Mouse (Mus musculus): ENCODE measurements around the gene Tuba3a.
"Not testable (repeated sequence)": the region's sequence is repeated elsewhere in the genome, so short reads cannot be mapped to it uniquely, and the experiment has no call there.

Gene Tuba3a

DNA sequence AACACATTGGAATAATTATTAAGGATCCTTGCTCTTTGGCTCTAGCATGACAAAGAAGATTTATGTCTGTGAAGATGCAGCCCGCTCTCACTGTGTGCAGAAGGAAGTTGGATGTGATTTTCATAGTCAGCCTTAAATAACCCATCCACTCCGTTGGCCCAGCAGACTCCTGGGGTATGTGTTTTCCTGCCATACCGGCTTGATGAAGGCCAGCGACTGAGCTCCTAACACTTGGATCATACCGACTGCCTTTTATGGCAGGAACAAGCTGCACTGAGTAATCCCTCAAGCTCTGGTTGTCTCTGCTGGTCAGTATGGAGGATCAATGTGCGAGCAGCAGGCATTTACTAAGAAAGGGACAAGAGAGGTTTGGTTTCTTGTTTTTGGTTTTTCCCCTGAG, 19.6 kb upstream of the Tuba3a start:
- no peak for DNase-seq

DNA sequence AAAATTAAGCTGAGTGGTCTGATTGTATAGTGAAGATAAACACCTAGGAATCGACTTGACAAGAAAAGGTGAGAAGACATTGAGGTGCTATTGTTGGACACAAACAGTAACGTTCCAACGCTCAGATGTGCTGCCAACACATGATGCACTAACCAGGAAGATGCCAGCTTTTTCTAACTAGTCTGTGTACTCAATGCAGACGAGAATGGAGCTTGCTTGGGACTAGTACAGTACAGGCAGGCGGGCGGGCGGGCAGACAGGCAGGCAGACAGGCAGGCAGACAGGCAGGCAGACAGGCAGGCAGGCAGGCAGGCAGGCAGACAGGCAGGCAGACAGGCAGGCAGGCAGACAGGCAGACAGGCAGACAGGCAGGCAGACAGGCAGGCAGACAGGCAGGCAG, 18.6 kb upstream of the Tuba3a start:
- not testable (repeated sequence) for DNase-seq

DNA sequence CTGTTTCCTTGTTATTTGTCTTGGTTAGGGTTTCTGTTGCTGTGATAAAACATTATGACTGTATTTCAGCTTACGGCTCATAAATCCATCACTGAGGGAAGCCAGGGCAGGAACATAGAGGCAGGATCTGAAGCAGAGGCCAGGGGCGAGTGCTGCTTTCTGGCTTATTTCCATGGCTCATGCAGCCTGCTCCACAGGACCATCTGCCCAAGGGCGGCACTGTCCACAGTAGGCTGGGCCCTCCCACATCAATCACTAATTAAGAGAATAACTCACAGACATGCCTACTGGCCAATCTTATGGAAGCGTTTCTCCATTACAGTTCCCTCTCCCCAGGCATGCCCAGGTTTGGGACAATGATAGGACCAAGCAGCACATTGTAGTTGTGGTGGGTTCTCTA, 17.4 kb upstream of the Tuba3a start:
- DNase-seq: no peak

DNA sequence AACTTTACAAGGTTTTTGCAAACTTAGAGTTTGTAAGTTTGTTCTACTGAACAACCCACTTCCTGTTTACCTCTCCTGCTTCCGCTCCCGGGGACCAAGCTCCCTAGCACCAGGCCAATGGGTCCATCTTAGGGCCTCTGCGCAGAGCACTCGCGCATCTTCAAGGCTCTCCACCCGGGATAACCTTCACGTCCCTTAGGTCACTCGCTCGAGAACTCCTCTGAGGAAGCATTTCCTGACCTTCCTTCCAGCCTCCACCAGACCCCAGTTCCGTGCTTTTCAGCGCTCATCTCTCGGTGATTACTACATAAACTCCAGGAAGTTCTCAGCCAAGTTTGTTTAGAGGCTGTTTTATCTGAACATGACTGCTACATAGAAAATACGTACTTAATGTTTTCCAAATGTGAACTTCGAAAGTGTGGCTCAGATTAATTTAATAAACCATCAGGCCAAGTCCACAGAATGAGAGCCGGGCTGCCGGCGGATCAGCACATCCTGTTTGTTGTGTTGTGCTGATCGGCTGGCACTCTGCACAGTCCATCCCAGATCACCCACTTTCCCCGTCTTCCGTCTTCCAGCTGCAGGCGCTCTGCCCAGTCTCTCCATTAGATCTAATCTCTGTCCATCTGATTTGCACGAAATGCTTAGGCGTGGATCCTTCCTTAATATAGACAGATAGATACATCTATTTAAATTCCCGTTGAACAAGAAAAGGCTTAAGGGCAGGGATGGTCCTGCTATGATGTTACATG, 16.6 kb upstream of the Tuba3a start:
- DNase-seq: peak; percentile 21 to 38

DNA sequence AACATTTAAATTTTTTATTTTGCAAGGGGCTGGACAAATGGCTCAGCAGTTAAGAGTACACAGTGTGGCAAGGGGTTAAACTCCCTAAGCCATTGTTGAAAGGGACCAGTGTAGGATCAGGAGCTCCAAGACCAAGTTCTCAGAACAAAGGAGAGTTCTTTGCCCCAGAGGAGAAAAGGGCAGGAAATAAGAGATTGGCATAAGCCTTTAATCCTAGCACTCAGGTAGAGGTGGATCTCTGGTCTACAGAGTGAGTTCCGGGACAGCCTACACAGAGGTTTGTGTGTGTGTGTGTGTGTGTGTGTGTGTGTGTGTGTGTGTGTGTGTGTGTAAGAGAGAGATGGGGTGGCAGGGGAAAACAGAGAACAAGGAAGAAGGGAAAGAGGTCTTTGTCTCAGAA, 15.1 kb upstream of the Tuba3a start:
- DNase-seq: no peak

DNA sequence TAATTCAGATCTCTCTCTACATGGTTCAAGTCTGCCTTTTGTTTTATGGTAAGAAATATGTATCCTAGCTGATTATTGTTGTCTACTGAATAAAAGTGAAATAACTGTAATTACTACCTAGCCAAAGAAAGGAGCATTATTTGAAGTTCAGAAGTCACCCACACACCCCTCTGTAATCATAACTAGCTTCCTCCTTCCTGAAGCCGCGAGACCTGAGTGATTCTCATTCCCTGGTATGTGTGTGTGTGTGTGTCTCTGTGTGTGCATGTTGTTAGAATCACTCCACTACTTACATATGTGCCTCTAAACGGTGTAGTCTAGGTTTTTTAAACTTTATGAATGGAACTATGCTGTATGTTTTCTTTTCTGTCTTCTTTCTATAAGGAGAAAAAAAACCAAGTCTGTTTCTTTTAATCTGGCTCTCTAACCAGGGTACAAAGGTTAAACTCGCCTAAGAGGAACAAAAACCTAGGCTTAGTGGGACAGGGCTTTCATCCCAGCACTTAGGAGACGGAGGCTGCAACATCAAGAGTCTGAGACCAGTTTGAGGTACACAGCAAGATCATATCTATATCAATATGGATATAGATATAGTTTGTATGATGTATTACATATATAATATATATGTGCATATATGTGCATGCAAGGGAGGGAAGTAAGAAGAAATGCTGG, 11.4 kb upstream of the Tuba3a start:
- no peak for DNase-seq

DNA sequence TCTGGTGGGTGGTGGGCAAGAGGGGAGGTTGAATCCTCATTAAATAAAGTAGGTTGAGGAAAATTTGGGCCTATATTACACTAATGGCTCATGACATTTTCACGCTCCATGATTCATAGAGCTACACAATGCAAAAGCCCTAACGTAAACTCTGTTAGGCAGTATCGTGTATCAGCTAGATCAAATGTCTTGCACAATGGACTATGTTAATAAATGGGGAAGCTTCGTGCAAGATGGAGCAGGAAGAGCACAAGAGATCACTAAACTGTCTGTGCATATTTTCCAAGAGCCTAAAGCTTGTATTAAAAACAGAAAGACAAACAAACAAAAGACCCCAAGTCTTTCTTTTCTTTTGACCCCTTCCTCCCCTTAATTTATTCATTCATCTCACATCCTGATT, 8.2 kb upstream of the Tuba3a start:
- DNase-seq: no peak

DNA sequence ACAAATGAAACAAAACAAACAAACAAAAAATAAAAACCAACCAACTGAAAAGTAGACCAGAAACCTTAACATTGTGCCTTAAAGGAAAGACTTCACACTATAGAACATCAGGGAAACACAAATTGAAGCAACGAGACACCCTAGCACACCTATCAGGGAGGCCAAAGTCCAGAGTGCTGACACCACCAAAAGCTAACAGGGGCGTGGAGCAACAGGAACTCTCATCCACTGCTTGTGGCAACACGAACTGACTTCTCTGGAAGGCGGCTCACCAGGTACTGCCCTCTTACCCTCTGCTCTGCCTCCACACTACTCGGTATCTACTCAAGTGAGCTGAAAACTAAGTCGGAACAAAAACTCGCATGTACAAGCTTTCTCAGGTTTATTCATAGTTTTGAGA, 6.4 kb upstream of the Tuba3a start:
- DNase-seq: no peak

DNA sequence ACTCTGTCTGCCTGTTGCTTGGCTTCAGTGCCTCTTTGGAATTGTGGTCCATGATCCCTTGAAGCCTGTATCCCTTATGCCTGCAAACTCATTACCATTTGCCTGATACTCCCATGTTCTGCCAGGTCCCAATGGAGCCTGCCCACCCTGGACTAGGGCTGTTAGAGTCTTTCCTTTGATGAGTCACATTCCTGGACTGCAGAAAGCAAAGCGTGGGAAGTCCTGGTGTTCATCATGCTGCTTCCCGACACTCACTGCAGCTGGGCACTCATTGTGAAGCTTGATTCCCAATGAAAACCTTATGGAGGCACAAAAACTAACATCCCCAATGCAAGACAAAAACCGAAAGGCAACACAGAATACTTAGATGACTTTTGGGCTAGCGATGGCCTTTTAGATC, 5.5 kb upstream of the Tuba3a start:
- no peak for DNase-seq

DNA sequence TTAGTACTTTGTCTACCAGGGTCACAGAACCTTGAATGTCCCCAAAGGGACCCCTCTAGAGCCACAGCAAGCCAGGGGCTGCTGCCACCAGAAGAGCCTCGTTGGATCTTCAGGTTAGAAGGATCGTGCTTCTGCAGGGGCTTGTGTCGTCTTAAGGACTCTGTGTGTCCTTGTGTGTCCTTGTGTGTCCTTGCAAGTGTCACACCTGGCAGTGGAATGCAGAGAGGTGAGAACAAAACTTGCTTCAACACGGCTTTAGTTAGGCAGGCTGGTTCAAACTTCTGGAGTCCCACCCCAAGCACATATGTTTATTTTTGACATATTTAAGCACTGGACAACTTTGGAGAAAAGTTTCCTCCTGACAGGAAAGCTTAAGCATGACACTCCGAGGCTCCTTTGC, 2.9 kb upstream of the Tuba3a start:
- no peak for DNase-seq

DNA sequence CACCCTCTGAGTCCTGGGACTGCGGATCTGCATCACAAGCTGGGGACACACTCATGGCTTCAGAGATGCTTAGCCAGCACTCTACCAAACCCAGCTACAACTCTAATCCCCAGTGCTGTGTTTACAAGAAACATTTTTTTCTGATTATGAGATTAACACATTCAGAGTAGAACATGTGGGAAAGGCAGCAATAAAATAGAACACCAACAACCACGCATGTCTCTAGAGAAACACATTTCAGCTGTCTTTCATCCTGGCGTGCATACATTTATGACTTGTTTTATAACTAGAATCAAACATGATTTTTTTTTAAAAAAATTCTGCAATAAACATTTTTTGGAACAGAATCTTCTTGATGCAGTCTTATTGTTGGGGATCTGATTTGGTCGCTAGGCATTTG, 1.1 kb upstream of the Tuba3a start:
- DNase-seq: no peak

DNA sequence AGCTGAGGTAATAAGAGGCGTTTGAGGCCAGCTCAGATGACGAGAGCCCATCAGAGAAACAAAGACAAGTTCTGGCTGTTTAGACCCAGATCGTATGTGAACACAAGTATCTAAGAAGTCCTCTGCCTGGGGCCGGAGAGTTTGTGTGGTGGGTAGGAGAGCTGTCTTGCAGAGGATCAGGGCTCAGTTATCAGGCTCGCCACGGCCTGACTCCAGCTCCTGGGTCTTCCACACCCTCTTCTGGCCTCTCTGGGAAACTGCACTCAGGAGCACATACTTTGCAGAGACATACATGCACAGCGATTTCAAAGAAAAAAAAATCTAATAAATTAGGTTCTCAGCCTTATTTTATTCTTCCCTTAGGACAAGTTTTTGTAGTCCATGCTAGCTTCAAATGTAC, 1.1 kb downstream of the Tuba3a start:
- DNase-seq: no peak

DNA sequence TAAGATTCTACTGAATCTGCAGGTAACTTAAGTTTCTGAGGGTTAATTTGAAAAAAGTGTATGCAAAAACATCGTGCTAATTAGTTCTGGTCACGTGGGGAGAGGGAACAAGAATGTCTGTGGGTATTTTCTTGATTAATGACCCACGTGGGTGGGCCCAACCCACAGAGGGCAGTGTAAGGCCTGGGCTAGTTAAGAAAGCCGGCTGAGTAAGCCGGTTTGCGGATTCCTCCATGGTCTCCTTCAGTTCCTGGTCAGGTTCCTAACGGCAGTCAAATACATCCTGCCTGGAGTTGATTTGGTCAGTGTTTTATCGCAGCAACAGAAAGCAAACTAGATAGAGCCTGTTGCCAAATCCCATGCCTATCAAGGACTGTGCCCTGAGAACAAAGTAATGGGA, 1.6 kb downstream of the Tuba3a start:
- peak in 1 of 2 experiments; percentile 47 for DNase-seq

DNA sequence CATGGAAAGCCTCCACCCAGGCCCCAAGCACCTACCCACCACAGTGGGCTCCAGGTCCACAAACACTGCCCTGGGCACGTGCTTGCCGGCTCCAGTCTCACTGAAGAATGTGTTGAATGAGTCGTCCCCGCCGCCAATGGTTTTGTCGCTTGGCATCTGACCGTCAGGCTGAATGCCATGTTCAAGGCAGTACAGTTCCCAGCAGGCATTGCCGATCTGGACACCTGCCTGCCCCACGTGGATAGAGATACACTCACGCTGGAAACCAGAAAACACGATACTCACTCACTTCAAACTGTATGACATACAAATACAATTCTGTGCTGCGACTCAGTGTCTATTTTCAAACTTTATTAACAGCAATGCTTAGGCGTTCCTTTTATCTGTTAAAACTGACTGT, 3.1 kb downstream of the Tuba3a start:
- DNase-seq: not testable (repeated sequence)

DNA sequence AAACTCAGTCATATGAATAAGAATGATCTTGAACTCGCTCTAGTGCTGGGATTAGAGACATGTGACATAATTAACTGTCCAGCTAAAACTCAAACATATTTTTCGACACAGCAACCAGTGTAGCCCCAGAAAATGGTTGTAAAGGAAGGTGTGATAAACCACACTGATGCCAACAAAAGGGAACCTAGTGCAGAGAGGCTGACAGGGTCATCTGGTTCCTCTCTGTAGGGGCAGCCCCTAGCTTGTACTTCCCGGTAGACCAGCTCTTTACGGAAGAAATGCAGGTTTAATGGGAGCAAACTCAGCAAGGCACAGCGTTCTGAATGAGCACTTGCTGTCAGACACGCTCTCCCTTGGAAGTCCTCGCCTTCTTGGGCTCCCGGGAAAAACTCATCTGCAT, 6.1 kb downstream of the Tuba3a start:
- DNase-seq: no peak

DNA sequence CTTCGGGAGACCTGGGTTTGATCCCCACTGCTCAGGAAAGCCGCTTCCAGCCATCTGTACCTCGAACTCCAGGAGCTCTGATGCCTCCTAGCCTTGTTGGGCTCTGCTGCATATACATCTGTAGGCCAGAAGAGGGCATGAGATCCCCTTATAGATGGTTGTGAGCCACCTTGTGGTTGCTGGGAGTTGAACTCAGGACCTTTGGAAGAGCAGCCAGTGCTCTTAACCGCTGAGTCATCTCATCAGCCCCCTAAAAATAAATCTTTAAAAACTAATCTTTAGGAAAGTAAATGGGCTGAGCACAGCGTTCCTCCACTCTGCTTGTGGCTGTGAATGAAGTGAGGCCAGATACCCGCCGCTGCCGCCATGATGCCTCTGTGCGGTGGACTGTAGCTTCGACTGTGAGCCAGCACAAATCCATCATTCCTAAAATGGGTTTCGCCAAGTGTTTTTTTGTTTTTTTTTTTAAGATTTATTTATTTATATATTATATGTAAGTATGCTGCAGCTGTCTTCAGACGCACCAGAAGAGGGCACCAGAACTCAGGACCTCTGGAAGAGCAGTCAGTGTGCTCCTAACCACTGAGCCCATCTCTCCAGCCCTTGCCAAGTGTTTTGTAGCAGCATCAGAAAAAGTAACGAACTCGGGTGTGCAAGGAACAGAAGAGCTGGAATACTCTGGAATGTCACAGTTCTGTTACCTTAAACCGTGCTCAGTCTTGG, 10.8 kb downstream of the Tuba3a start:
- DNase-seq: peak; percentile 70 to 81

DNA sequence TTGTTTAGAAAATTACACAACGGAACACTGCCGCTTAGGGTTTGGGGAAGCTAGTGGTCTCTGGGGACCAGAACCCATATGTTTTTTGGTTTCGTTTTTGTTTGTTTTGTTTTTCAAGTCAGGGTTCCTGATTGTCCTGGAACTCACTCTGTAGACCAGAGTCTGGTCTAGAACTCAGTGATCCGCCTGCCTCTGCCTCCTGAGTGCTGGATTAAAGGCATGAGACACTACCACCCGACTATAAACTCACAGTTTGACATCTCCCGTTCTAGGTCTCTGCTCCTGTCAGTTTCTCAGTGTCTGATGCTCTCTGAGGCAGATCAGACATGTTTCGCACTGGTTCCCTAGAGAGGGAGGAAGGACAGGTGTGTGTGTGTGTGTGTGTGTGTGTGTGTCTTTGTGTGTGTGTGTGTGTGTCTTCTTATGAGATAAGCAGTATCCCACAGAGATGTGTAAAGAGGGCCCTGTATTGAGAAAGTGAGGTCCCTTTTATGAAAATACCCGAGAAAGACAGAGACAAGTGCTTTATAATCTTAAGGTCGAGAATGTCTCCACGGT, 13.5 kb downstream of the Tuba3a start:
- DNase-seq: no peak

DNA sequence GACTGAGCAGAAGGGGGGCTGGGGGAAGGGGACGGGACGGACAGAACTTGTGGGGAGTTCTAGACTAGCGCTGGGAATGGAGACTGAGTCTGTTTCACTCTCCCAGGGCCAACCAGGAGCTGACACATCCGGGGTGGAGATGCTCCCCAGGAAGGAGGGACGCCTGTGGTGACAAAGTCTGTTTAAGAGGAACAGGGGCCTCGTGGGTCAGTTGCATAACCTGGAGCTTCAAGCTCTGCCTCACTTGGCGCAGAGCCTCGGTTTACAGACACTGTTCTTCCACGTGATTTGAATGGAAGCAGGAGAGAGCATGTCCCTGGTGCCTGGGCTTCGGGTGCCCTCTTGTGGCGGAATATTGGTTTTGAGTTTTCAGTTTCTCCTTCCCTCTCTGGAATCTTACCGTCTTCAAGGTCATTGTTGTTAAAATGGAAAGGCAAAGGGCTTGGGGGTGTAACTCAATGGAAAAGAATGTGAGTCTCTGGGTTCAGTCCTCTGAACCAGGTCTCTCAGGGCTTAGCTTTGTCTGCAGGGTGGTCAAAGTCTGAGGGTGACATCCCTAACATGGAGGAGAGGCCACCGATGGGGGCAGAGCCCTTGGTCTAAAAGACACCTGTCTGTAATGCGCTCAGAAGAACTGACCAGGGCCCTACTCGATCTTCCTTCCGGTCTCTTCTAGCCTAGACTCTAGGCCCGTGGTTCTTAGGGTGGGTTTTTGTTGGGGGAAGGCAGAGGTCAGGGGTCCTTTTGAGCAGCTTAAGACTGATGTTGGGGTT, 14.2 kb downstream of the Tuba3a start:
- DNase-seq: peak; percentile 90 to 93

DNA sequence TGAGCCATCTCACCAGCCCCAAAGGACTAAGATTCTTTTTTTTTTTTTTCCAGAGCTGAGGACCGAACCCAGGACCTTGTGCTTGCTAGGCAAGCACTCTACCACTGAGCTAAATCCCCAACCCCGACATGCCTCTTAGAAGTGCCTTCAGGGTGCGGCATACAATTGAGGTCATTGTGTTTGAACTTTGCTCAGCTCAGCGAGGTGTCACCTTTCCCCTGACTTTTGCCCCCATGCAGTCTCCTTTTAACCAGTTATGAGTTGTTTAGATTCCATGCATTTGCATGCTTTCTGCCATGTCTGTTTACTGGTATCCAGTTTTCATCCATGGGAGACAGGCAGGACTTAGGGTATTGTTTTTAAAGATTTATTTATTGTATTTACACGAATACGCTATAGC, 17.0 kb downstream of the Tuba3a start:
- no peak for DNase-seq

DNA sequence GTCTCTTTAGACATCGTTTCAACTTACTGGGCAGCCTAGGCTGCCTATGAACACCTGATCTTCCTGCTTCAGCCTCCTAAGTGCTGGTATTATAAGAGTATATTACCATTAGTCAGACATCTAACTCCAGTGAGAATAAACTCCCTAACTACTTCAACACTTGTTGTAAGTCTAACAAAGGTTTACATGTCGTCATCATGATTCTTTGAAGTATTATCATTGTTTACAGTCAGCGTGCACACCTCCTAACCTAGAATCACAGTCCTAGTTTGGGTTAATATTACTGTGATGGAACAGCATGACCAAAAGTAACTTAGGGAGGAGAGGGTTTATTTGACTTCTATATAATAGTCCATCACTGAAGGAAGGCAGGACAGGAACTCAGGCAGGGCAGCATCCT, 18.4 kb downstream of the Tuba3a start:
- no peak for DNase-seq

DNA sequence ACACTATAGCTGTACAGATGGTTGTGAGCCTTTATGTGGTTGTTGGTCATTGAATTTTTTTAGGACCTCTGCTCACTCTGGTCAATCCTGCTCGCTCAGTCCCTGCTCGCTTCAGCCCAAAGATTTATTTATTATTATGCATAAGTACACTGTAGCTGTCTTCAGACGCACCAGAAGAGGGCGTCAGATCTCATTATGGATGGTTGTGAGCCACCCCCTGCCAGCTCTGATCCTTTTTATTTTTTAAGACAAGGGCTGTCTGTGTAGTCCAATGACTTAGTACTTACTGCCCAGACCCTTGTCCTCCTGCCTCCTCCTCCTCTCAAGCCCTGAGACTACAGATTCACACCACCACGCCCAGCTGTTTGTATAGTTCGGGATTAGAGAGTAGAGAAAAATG, 19.2 kb downstream of the Tuba3a start:
- not testable (repeated sequence) for DNase-seq

DNA sequence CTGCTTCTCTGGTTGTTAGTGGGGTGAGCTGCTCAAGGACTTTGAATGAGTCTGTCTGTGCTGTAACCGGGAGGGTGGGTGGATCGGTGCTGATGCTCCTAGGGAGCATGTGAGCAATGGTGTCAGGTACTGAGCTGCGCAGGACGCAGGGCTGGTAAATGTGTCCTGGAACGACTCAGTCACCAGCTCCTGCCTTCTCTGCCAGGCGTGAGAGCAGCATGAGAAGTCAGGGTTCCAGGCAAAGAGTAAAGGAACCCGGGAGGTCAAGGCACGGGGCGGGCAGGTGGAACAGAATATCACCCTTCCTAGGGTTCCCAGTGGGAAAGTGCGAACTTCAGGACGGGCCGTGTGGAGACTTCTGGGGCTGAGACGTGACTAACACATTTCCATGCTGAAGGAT, 19.8 kb downstream of the Tuba3a start:
- no peak for DNase-seq

DNA sequence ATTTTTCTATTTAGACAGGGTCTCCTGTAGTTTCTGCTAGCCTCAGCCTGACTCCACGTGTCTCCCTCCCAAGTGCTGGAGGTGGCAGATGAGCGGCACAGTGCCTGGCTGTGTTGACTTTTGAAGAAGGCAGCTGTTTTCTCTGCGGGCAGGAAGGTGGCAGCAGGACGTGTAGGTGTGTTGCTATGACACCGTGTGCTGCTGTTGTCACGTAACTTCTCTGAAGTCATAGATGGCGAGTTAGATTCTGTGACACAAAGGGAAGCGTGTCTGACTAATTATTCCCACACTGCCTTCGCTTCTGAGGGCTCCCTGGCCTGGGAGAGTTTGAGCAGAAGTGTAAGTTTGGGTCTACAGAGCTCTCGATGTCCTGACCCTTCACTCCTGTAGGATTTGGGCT, 20.6 kb downstream of the Tuba3a start:
- DNase-seq: no peak
